Mouse (Mus musculus): ENCODE measurements around the gene Tspan4. TPM values are rescaled to one million over a fixed set of nuclear protein-coding genes. Genes with fewer than 3 reads are reported as not detected.
A peak's percentile ranks its signal among the peaks of the same experiment; 100 is the strongest.

Gene Tspan4
- total RNA-seq, 1 experiment = 75.9 TPM

- H3K36me3 ChIP-seq (ENCODE audit: control insufficient read depth, insufficient read depth, low read length, poor library complexity, severe bottlenecking) = peaks cover 20% of the 10 kb centered on the region; the same call in 1 of the 2 replicates
- TF ChIP-seq HCFC1 (IDR thresholded peaks at IDR 0.05; ENCODE audit: borderline replicate concordance, insufficient read depth, low read length) = no peak
- TF ChIP-seq MAFK (IDR thresholded peaks at IDR 0.05; ENCODE audit: insufficient read depth, low read depth, low read length) = no peak
- TF ChIP-seq ZC3H11A (IDR thresholded peaks at IDR 0.05; ENCODE audit: borderline replicate concordance, low read depth, low read length) = no peak
- no peak for DNase-seq (ENCODE audit: low read depth, low spot score)
- H3K27ac ChIP-seq (ENCODE audit: insufficient read depth, low read depth, low read length, poor library complexity, severe bottlenecking) = no peak overlapping the region
- no peak overlapping the region for H3K4me3 ChIP-seq (ENCODE audit: insufficient read depth in 1 of 2, low read depth in 1 of 2, low read length in 2 of 2, poor library complexity in 1 of 2, severe bottlenecking in 1 of 2)
- H3K4me1 ChIP-seq (ENCODE audit: control insufficient read depth in 2 of 2, insufficient read depth in 2 of 2, low read length in 2 of 2, poor library complexity in 1 of 2) = peaks cover 4 to 29% of the 10 kb centered on the region in 2 experiments; a peak in 3 of 4 replicates
- H3K9me3 ChIP-seq (ENCODE audit: control insufficient read depth, insufficient read depth, low read depth, low read length) = no peaks in the 10 kb centered on the region
- no peak overlapping the region for H3K9ac ChIP-seq (ENCODE audit: insufficient read depth, low read depth, low read length, poor library complexity, severe bottlenecking)
- in situ Hi-C loops (cut with MboI; ENCODE audit: low sequenced_read_pairs in 2 of 2, unreplicated experiment in 2 of 2) = no loop called here
Measured at GRCm38 (mm10) chr7:141432741-141433516, 42.1 kb upstream of the Tspan4 start.

GRCm38 (mm10) chr7:141433517-141434400 lies 41.3 kb upstream of the Tspan4 start:
- TF ChIP-seq HCFC1 (IDR thresholded peaks at IDR 0.05; ENCODE audit: borderline replicate concordance, insufficient read depth, low read length) (no peak), MAFK (IDR thresholded peaks at IDR 0.05; ENCODE audit: insufficient read depth, low read depth, low read length) (no peak), ZC3H11A (IDR thresholded peaks at IDR 0.05; ENCODE audit: borderline replicate concordance, low read depth, low read length) (no peak)
- DNase-seq (ENCODE audit: low read depth, low spot score) = no peak
- Histone ChIP-seq H3K27ac (ENCODE audit: insufficient read depth, low read depth, low read length, poor library complexity, severe bottlenecking) (no peak overlapping the region), H3K4me3 (ENCODE audit: insufficient read depth in 1 of 2, low read depth in 1 of 2, low read length in 2 of 2, poor library complexity in 1 of 2, severe bottlenecking in 1 of 2) (peak overlapping the region; percentile 19 to 63; a peak in 2 of 4 replicates), H3K4me1 (ENCODE audit: control insufficient read depth in 2 of 2, insufficient read depth in 2 of 2, low read length in 2 of 2, poor library complexity in 1 of 2) (peaks cover 4 to 29% of the 10 kb centered on the region in 2 experiments; a peak in 3 of 4 replicates), H3K9me3 (ENCODE audit: control insufficient read depth, insufficient read depth, low read depth, low read length) (no peaks in the 10 kb centered on the region), H3K36me3 (ENCODE audit: control insufficient read depth, insufficient read depth, low read length, poor library complexity, severe bottlenecking) (peaks cover 28% of the 10 kb centered on the region), H3K9ac (ENCODE audit: insufficient read depth, low read depth, low read length, poor library complexity, severe bottlenecking) (peak overlapping the region; percentile 45; the same call in 1 of the 2 replicates)
- in situ Hi-C loops (cut with MboI; ENCODE audit: low sequenced_read_pairs in 2 of 2, unreplicated experiment in 2 of 2) = no loop called here

- in situ Hi-C loops (cut with MboI; ENCODE audit: low sequenced_read_pairs in 2 of 2, unreplicated experiment in 2 of 2) = no loop called here
- Histone ChIP-seq H3K9ac (ENCODE audit: insufficient read depth, low read depth, low read length, poor library complexity, severe bottlenecking) (peak overlapping the region; percentile 57), H3K4me1 (ENCODE audit: control insufficient read depth in 2 of 2, insufficient read depth in 2 of 2, low read length in 2 of 2, poor library complexity in 1 of 2) (peaks cover 4 to 26% of the 10 kb centered on the region in 2 experiments; a peak in 3 of 4 replicates), H3K27ac (ENCODE audit: insufficient read depth, low read depth, low read length, poor library complexity, severe bottlenecking) (no peak overlapping the region), H3K36me3 (ENCODE audit: control insufficient read depth, insufficient read depth, low read length, poor library complexity, severe bottlenecking) (peaks cover 35% of the 10 kb centered on the region), H3K4me3 (ENCODE audit: insufficient read depth in 1 of 2, low read depth in 1 of 2, low read length in 2 of 2, poor library complexity in 1 of 2, severe bottlenecking in 1 of 2) (peak overlapping the region; percentile 58 to 63; a peak in 3 of 4 replicates), H3K9me3 (ENCODE audit: control insufficient read depth, insufficient read depth, low read depth, low read length) (no peaks in the 10 kb centered on the region)
- TF ChIP-seq MAFK (IDR thresholded peaks at IDR 0.05; ENCODE audit: insufficient read depth, low read depth, low read length) (no peak), ZNF384 (IDR thresholded peaks at IDR 0.05; ENCODE audit: low read depth, low read length) (no peak), HCFC1 (IDR thresholded peaks at IDR 0.05; ENCODE audit: borderline replicate concordance, insufficient read depth, low read length) (no peak), CHD2 (IDR thresholded peaks at IDR 0.05; ENCODE audit: low read depth, low read length) (no peak)
- DNase-seq (ENCODE audit: low read depth, low spot score) = no peak
Measured at GRCm38 (mm10) chr7:141434464-141434863, 40.6 kb upstream of the Tspan4 start.

GRCm38 (mm10) chr7:141435129-141435855 lies 39.7 kb upstream of the Tspan4 start:
- DNase-seq (ENCODE audit: low read depth, low spot score) = no peak
- H3K9me3 ChIP-seq (ENCODE audit: control insufficient read depth, insufficient read depth, low read depth, low read length) = no peaks in the 10 kb centered on the region
- peaks cover 4 to 24% of the 10 kb centered on the region in 2 experiments; a peak in 3 of 4 replicates for H3K4me1 ChIP-seq (ENCODE audit: control insufficient read depth in 2 of 2, insufficient read depth in 2 of 2, low read length in 2 of 2, poor library complexity in 1 of 2)
- TF ChIP-seq ZNF384 (IDR thresholded peaks at IDR 0.05; ENCODE audit: low read depth, low read length) (no peak), MAFK (IDR thresholded peaks at IDR 0.05; ENCODE audit: insufficient read depth, low read depth, low read length) (no peak)
- in situ Hi-C loops (cut with MboI; ENCODE audit: low sequenced_read_pairs in 2 of 2, unreplicated experiment in 2 of 2) = no loop called here
- no peak overlapping the region for H3K27ac ChIP-seq (ENCODE audit: insufficient read depth, low read depth, low read length, poor library complexity, severe bottlenecking)
- H3K36me3 ChIP-seq (ENCODE audit: control insufficient read depth, insufficient read depth, low read length, poor library complexity, severe bottlenecking) = peaks cover 42% of the 10 kb centered on the region
- H3K4me3 ChIP-seq (ENCODE audit: insufficient read depth in 1 of 2, low read depth in 1 of 2, low read length in 2 of 2, poor library complexity in 1 of 2, severe bottlenecking in 1 of 2) = peak overlapping the region; percentile 58 to 63
- H3K9ac ChIP-seq (ENCODE audit: insufficient read depth, low read depth, low read length, poor library complexity, severe bottlenecking) = peak overlapping the region; percentile 57
